Mouse (Mus musculus): ENCODE data around the gene Peli3. TPM values are rescaled to one million over a fixed set of nuclear protein-coding genes. Genes with fewer than 3 reads are reported as not detected.
"Not testable (repeated sequence)": the region's sequence is repeated elsewhere in the genome, so short reads cannot be mapped to it uniquely, and the experiment has no call there.

Gene Peli3
- 11.1 and 11.6 TPM in 2 replicates for polyA plus RNA-seq (2015; fragmentation: Nextera tagmentation; extraction: Ambion mirVana)

DNA sequence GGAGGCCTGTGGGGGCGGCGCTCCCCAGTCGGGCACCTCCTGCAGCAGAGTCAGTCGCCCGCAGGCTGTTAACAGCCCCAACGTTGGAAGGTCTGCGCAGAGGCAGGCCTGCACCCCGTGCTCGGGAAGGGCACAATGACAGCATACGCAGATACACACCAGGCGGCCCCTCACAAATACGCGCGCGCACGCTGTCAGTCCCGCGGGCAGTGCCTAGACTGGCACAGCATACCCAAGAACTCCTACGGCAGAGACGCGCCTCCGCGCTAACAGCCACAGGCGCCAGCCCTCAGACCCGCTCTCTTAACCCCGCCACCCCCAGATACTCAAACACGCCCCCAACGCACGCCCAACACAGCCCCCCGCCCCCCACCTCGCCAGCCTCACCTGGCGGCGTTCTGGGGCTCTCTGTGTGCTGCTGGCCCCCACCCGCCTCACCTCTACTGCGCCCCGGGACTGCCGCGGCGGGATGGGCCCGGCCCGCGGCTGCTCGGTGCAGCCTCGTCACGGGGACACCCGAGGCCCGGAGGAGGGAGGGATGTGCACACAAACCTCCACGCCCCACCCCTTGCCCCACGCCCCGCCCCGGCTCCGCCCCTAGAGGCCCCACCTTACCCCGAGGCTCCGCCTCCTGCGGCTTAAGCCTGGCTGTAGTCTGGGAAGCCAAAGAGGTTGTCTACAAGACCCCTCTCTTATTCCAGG lies at the start of gene Peli3:
Gene Peli3 (minus strand): TSS at position 577 of the 702 bp plus-strand sequence.
- Histone ChIP-seq H3K36me3 (no peaks in the 10 kb centered on the region), H3K27me3 (peaks cover 5% of the 10 kb centered on the region; the same call in 1 of the 2 replicates), H3K4me1 (peaks cover 7% of the 10 kb centered on the region), H3K4me3 (peak within 1 kb of the TSS; percentile 53), H3K9ac (replicated peaks) (peak within 1 kb of the TSS; percentile 64), H3K27ac (replicated peaks) (peak within 1 kb of the TSS; percentile 60), H3K9me3 (no peaks in the 10 kb centered on the region), H3K4me2 (replicated peaks) (peak within 1 kb of the TSS; percentile 64)
- peak; percentile 95 for ATAC-seq (replicated peaks)
- under 1% methylated on average over 51 of the region's 55 CpGs for WGBS

- no peak for ATAC-seq (replicated peaks)
- H3K4me2 ChIP-seq (replicated peaks), result no peak overlapping the region
- H3K9me3 ChIP-seq, result no peaks in the 10 kb centered on the region
- peaks cover 34% of the 10 kb centered on the region for H3K27me3 ChIP-seq
- no peak overlapping the region for H3K9ac ChIP-seq (replicated peaks)
- no peak overlapping the region for H3K27ac ChIP-seq (replicated peaks)
- H3K36me3 ChIP-seq, result no peaks in the 10 kb centered on the region
- 21% methylated on average over 8 of the region's 8 CpGs for WGBS
- H3K4me3 ChIP-seq, result no peak overlapping the region
- H3K4me1 ChIP-seq, result peaks cover 44% of the 10 kb centered on the region
Measured at GRCm38 (mm10) chr19:4992371-4992770, 49.4 kb upstream of the Peli3 start.

DNA sequence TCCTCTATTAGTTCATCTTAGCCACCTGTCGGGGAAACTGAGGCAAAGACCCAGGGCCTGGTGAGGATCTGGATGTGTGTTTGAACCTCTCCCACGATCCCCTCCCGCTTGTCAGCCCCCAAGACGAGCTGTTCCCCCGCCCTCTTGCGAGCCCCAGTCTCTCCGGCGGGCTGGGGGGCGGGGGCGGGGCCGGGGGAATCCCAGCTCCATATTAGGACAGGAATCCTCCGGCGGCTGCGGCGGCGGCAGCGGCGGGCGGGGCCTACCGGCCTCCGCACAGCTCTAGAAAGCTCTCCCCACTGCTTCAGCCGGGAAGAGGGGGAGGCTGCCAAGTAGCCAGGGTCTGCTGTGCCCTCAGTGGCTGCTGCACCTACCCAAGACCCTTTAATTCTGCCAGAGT lies 47.8 kb upstream of the Peli3 start:
- peaks cover 44% of the 10 kb centered on the region for H3K4me1 ChIP-seq
- peak; percentile 39 for ATAC-seq (replicated peaks)
- 1% methylated on average over 20 of the region's 22 CpGs for WGBS
- H3K36me3 ChIP-seq, result no peaks in the 10 kb centered on the region
- peak overlapping the region; percentile 57 for H3K27ac ChIP-seq (replicated peaks)
- H3K4me2 ChIP-seq (replicated peaks), result peak overlapping the region; percentile 77
- H3K4me3 ChIP-seq, result peak overlapping the region; percentile 49
- no peaks in the 10 kb centered on the region for H3K9me3 ChIP-seq
- peaks cover 43% of the 10 kb centered on the region for H3K27me3 ChIP-seq
- 0 out of 2 replicates have a peak overlapping the region, but pooled peaks have one; percentile 4 for H3K9ac ChIP-seq (replicated peaks)

GRCm38 (mm10) chr19:4990256-4990625 lies 47.3 kb upstream of the Peli3 start, which contains the start of gene Npas4:
Gene Npas4 (minus strand): TSS chr19:4990316.
- ATAC-seq (replicated peaks), result peak; percentile 9; the same call in 1 of the 2 replicates
- Histone ChIP-seq H3K9ac (replicated peaks) (peak within 1 kb of the TSS; percentile 51), H3K9me3 (no peaks in the 10 kb centered on the region), H3K27ac (replicated peaks) (peak within 1 kb of the TSS; percentile 57), H3K27me3 (peaks cover 43% of the 10 kb centered on the region), H3K4me1 (peaks cover 44% of the 10 kb centered on the region), H3K36me3 (no peaks in the 10 kb centered on the region), H3K4me3 (peak within 1 kb of the TSS; percentile 49), H3K4me2 (replicated peaks) (peak within 1 kb of the TSS; percentile 77)
- 9% methylated on average over 4 of the region's 4 CpGs for WGBS

DNA sequence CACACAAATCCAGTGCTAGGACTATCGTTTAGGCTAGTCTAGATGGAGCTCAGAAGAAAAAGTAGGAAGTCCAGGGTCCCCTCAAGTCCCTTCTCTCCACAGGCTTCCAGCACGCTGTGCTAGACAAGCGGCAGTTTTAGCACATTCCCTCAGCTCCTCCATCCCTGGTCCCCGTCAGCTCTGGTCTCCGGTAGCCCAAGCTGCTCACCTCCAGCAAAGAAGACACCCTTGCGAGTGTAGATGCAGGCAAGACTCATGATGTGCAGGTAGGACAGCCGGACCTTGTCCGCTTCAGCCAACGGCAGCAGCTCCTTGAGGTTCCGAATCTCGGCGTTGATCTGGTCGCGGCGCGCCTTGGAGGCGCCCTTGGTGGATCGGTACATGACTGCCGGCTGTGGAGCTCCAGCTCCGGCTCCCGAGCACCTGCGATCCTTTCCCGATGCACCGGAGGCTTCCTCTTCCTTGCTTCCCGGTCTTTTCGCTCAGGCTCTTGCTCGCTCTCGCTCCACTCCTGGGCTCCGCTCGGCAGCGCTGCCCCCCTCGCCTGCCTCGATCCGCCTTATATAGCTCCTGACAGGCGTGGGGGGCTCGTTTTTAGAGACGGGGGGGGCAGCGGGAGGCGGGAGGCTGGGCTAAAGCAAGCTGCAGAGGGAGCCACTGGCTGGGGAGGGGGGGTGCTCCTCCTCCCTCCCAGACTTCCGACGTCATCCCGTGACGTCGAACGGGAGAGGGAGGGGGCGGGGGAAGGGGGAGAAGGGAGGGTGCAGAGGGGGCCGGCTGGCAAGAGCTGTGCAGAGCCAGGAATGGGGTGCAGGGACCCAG lies 46.7 kb upstream of the Peli3 start:
- Histone ChIP-seq H3K9me3 (no peaks in the 10 kb centered on the region), H3K36me3 (no peaks in the 10 kb centered on the region), H3K9ac (replicated peaks) (peak overlapping the region; percentile 51), H3K27me3 (peaks cover 43% of the 10 kb centered on the region), H3K4me3 (peak overlapping the region; percentile 49), H3K4me2 (replicated peaks) (peak overlapping the region; percentile 77), H3K4me1 (peaks cover 44% of the 10 kb centered on the region), H3K27ac (replicated peaks) (peak overlapping the region; percentile 57)
- ATAC-seq (replicated peaks), result peak; percentile 79
- 12% methylated on average over 42 of the region's 47 CpGs for WGBS

DNA sequence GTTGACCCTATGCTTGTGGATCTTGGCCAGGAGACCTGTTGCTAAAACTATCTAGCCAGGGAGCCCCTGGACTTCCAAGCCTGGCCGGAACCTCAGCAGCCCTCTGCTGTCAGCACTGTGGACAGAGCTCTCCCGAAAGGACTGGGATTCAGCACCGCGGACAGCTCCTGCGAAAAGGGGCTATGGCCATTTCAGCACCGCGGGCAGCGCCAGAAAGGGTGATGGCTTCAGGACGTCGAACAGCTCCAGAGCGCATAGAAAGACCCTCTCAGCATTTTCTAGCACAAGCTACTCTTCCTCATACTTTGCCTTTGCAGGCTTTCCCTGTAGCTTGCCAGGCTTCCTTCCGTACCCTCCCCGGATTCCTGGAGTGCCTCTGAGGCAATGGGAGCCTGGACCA lies 46.1 kb upstream of the Peli3 start:
- H3K4me2 ChIP-seq (replicated peaks), result peak overlapping the region; percentile 77
- no peaks in the 10 kb centered on the region for H3K36me3 ChIP-seq
- no peak for ATAC-seq (replicated peaks)
- H3K4me3 ChIP-seq, result peak overlapping the region; percentile 49
- peak overlapping the region; percentile 57; the same call in 1 of the 2 replicates for H3K27ac ChIP-seq (replicated peaks)
- peaks cover 37% of the 10 kb centered on the region for H3K4me1 ChIP-seq
- peaks cover 49% of the 10 kb centered on the region for H3K27me3 ChIP-seq
- 6% methylated on average over 13 of the region's 13 CpGs for WGBS
- H3K9me3 ChIP-seq, result no peaks in the 10 kb centered on the region
- H3K9ac ChIP-seq (replicated peaks), result peak overlapping the region; percentile 51

DNA sequence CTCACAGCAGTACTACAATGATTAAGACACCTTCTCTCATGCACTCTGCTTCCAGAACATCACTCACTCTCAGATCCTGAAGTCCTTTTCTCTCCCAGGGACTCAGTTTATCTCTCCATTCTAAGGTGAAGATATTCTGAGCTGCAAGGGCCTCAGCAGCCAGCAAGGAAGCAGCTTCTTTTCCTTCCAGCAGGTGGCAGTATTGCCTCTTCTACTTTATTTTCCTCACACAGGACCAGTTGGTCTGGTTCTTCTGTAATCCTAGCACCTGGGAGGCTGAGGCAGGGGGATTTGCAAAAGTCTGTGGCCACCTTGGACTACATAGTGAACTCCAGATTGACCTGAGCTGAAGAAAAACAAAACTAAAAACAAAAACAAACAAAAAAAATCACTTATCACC lies 38.8 kb upstream of the Peli3 start:
- Histone ChIP-seq H3K9me3 (no peaks in the 10 kb centered on the region), H3K4me2 (replicated peaks) (no peak overlapping the region), H3K27ac (replicated peaks) (no peak overlapping the region), H3K36me3 (no peaks in the 10 kb centered on the region), H3K4me3 (no peak overlapping the region), H3K4me1 (no peaks in the 10 kb centered on the region), H3K9ac (replicated peaks) (no peak overlapping the region), H3K27me3 (peaks cover 23% of the 10 kb centered on the region; the same call in 1 of the 2 replicates)
- no peak; the same call in 1 of the 2 replicates for ATAC-seq (replicated peaks)

GRCm38 (mm10) chr19:4968236-4968635 lies 25.3 kb upstream of the Peli3 start:
- Histone ChIP-seq H3K9me3 (no peaks in the 10 kb centered on the region), H3K4me3 (no peak overlapping the region), H3K4me2 (replicated peaks) (no peak overlapping the region), H3K27ac (replicated peaks) (no peak overlapping the region), H3K36me3 (peaks cover 31% of the 10 kb centered on the region), H3K27me3 (no peaks in the 10 kb centered on the region), H3K9ac (replicated peaks) (no peak overlapping the region), H3K4me1 (peaks cover 3% of the 10 kb centered on the region)
- WGBS, result 84% methylated on average over 2 of the region's 2 CpGs
- ATAC-seq (replicated peaks), result no peak

- ATAC-seq (replicated peaks), result peak; percentile 98
- no peaks in the 10 kb centered on the region for H3K27me3 ChIP-seq
- peak within 1 kb of the TSS; percentile 68 for H3K4me2 ChIP-seq (replicated peaks)
- H3K27ac ChIP-seq (replicated peaks), result peak within 1 kb of the TSS; percentile 89
- H3K4me3 ChIP-seq, result peak within 1 kb of the TSS; percentile 90
- H3K9ac ChIP-seq (replicated peaks), result peak within 1 kb of the TSS; percentile 90
- no peaks in the 10 kb centered on the region for H3K9me3 ChIP-seq
- H3K4me1 ChIP-seq, result peaks cover 11% of the 10 kb centered on the region
- under 1% methylated on average over 34 of the region's 34 CpGs for WGBS
- peaks cover 25% of the 10 kb centered on the region for H3K36me3 ChIP-seq
Measured at GRCm38 (mm10) chr19:4961928-4962601, 19.1 kb upstream of the Peli3 start, which contains the start of gene Mrpl11. Gene Mrpl11 (plus strand): TSS chr19:4962147.

DNA sequence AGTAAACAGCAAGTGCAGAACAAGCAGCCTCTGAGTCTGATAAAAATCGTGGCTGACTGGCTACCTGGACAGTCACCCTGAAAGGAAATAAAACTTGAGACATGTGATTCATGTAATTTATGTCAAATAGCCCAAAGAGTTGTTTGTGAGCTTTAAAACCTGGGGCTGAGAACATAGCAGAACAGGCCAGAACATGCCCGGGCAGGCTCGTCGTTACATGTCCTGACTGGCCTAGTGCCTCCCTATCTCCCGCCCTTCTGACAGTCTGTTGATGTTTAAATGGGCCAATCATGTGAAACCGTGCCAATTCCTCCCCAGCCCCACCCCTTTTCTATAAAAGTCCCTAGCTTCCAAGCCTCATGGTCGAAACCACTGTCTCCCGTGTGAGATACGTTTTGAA lies 5.7 kb upstream of the Peli3 start:
- not testable (repeated sequence) for H3K36me3 ChIP-seq; H3K9me3 ChIP-seq; ATAC-seq (replicated peaks); H3K27ac ChIP-seq (replicated peaks); H3K27me3 ChIP-seq; H3K4me2 ChIP-seq (replicated peaks); H3K9ac ChIP-seq (replicated peaks); H3K4me3 ChIP-seq; H3K4me1 ChIP-seq
- 83% methylated on average over 9 of the region's 9 CpGs for WGBS

DNA sequence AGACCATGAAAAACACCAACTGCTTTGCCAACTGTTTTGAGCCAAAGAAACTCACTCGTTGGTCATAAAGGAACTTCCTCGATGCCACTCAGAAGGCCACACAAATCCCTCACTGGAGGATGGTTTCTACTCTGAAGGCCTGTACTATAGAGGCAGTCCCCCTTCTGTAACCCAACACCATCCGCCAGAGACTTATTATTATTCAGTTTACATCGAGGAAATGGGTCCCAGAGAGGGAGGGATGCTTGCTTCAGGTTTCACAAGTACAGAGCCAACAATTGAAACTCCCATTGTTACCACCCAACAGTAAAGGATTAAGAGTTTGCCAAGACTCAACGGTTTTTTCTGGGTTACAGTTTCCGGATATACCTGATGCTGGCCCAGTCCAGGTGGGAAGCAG lies 2.6 kb upstream of the Peli3 start:
- H3K27ac ChIP-seq (replicated peaks), result no peak overlapping the region
- no peaks in the 10 kb centered on the region for H3K9me3 ChIP-seq
- 33% methylated on average over 6 of the region's 6 CpGs for WGBS
- no peak overlapping the region for H3K9ac ChIP-seq (replicated peaks)
- ATAC-seq (replicated peaks), result no peak
- H3K27me3 ChIP-seq, result peaks cover 3% of the 10 kb centered on the region; the same call in 1 of the 2 replicates
- no peak overlapping the region for H3K4me2 ChIP-seq (replicated peaks)
- H3K4me1 ChIP-seq, result peaks cover 7% of the 10 kb centered on the region
- no peak overlapping the region for H3K4me3 ChIP-seq
- H3K36me3 ChIP-seq, result no peaks in the 10 kb centered on the region
